Mouse (Mus musculus): ENCODE results near the gene Fbxl20. TPM values are rescaled to one million over a fixed set of nuclear protein-coding genes. Genes with fewer than 3 reads are reported as not detected.
"Not testable (repeated sequence)": the region's sequence is repeated elsewhere in the genome, so short reads cannot be mapped to it uniquely, and the experiment has no call there.

The Fbxl20 gene
- 29.5 and 29.9 TPM in 2 replicates for polyA plus RNA-seq (2016; fragmentation: Nextera tagmentation; extraction: Ambion mirVana)

DNA sequence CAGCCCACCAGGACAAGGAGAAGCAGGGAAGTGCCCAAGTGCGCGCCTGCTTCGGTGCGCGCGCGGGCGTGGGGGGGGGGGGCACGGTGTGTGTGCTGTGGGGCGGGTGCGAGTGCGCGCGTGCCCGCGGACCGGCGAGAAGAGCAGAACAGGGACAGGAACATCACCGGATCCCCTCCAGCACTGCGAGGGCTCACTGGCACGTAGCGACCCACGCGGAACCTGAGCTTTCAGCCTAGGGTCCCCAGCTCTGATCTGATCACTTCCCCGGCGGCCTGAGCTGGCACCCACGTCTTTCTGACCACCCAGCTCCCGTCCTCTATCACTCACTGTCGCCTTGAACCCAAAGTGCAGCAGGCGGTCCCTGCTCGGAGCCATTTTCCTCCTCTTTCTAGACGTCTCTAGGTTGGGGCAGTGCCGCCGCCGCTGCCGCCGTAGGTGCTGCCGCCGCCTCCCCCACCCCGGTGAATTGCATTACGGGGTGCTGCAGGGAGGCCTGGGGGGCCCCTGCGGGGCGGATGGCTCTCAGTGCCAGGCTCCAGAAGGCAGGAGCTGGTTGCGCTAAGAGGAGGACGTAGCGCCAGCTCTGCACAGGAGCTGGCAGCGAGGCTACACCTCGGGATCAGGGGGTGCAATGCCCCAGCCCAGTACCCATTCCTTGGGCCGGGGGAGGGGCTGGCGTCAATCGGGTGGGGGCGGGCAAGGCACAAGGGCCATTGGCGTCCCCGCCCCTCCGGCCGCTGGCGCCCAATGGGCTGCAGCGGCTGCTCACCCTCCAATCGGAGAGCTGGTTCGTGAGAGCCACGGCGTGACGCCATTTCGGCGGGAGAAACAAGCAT, at the start of gene Fbxl20:
Gene Fbxl20 (minus strand): TSS at position 618 of the 839 bp plus-strand sequence.
- Histone ChIP-seq H3K27me3 (no peaks in the 10 kb centered on the region), H3K4me2 (peak within 1 kb of the TSS; percentile 81), H3K4me3 (replicated peaks) (peak within 1 kb of the TSS; percentile 96), H3K27ac (peak within 1 kb of the TSS; percentile 93), H3K36me3 (replicated peaks) (peaks cover 8% of the 10 kb centered on the region), H3K9me3 (no peaks in the 10 kb centered on the region), H3K4me1 (peaks cover 24% of the 10 kb centered on the region), H3K9ac (peak within 1 kb of the TSS; percentile 93)
- ATAC-seq (ENCODE audit: low FRiP score): peak; percentile 89
- WGBS: under 1% methylated on average over 57 of the region's 65 CpGs

DNA sequence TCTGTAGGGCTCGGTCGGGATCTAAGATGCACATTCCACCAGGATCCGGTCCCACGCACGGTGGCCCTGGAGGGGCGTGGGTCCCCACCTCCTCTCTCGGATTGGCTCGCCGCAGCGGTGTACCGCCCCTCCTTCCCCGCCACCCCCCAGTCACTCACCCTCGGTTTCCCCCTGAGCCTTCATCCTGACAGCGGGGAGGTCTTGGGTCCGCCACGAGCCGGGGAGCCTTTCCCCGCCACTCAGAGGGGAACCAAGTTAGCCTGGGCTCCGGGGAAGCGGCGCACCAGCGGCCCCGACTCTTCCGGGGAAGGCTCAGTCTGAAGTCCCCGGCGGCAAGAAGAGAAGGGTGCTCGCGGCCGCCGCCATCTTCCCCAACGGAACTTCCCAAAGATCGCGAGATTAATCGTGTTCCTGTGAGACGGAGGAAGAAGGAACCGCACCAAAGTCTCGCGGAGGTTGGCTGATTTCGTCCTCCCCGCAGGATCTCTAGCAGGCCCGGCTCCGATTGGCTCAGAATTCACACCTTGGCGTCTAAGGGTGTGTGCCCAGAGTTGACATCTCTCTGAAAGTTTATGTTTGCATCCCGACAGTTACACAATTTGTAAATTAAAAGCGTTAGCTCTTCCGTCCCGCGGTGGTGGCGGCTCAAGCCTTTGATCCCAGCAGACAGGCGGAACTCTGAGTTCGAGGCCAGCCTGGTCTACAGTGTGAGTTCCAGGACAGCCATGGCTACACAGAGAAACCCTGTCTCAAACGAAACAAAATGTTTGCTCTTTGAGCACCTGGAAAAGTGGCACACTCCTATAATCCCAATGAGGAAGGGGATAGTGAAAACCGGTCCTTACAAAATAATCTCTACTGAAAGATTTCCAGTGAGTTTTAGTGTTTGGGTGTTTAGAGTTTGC, 43.0 kb upstream of the Fbxl20 start, which contains the start of gene Med1:
Gene Med1 (minus strand): TSS at position 393 of the 905 bp plus-strand sequence.
- peaks cover 17% of the 10 kb centered on the region for H3K36me3 ChIP-seq (replicated peaks)
- WGBS: under 1% methylated on average over 51 of the region's 53 CpGs
- peaks cover 14% of the 10 kb centered on the region for H3K4me1 ChIP-seq
- H3K9me3 ChIP-seq: no peaks in the 10 kb centered on the region
- peak within 1 kb of the TSS; percentile 80 for H3K9ac ChIP-seq
- peaks cover 2% of the 10 kb centered on the region; the same call in 1 of the 2 replicates for H3K27me3 ChIP-seq
- H3K4me2 ChIP-seq: peak within 1 kb of the TSS; percentile 72
- H3K27ac ChIP-seq: peak within 1 kb of the TSS; percentile 93
- ATAC-seq (ENCODE audit: low FRiP score): peak; percentile 95
- H3K4me3 ChIP-seq (replicated peaks): peak within 1 kb of the TSS; percentile 82

DNA sequence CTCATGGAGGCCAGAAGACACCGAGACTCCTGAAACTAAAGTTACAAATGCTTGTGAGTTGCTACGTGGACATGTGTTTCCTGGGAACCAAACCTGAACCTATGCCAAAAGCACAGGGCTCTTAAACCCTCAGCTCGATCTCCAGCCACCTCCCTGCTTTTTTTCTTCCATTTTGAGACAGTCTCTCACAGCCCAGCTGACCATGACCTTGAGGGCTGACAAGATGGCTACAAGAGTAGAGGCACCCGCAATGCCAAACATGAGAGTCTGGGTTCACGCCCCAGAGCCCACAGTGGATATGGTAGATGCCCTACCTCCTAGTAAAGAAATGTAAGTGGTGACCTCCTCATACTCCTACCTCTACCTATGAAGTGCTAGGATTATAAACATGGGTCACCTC, 40.6 kb upstream of the Fbxl20 start:
- Histone ChIP-seq H3K4me2 (no peak overlapping the region), H3K27me3 (no peaks in the 10 kb centered on the region), H3K9ac (no peak overlapping the region), H3K36me3 (replicated peaks) (peaks cover 37% of the 10 kb centered on the region), H3K9me3 (no peaks in the 10 kb centered on the region), H3K4me1 (peaks cover 14% of the 10 kb centered on the region), H3K27ac (no peak overlapping the region), H3K4me3 (replicated peaks) (no peak overlapping the region)
- WGBS: 96% methylated on average over 5 of the region's 5 CpGs
- ATAC-seq (ENCODE audit: low FRiP score): no peak

DNA sequence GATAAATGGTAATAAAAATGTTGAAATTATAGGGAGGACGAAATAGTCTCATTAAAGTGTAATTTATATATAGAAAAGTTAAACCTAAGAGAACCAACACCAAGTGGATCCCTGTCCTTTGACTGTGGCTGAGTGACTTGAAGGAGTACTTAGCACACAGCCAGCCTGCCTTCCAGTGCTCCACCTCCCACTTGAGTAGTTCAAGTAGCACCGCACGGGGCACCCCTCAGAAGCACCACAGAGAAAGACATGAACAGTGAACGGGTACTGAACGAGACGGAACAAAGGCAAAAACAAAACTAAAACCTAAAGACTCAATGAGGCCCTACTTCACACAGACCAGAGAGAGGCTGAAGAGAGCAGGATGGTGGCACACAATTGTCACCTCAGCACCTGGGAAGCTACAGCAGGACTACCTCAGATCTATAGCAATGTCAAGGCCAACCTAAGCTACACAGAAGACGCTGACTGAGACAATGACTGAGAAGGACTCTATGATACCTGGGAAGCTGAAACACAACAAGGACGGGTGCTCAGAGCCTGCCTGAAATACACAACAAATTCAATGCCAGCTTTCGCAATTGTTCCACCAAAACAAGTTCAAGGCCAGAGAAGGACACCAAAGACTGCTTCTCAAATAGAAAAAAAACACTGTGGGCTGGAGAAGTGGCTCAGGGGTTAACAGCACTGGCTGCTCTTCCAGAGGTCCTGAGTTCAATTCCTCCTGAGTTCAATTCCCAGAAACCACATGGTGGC, 37.6 kb upstream of the Fbxl20 start:
- WGBS: 92% methylated on average over 9 of the region's 9 CpGs
- Histone ChIP-seq H3K4me2 (no peak overlapping the region), H3K9me3 (no peaks in the 10 kb centered on the region), H3K36me3 (replicated peaks) (peaks cover 64% of the 10 kb centered on the region), H3K9ac (no peak overlapping the region), H3K4me1 (peaks cover 9% of the 10 kb centered on the region), H3K27me3 (no peaks in the 10 kb centered on the region), H3K4me3 (replicated peaks) (no peak overlapping the region), H3K27ac (no peak overlapping the region)
- ATAC-seq (ENCODE audit: low FRiP score): no peak

DNA sequence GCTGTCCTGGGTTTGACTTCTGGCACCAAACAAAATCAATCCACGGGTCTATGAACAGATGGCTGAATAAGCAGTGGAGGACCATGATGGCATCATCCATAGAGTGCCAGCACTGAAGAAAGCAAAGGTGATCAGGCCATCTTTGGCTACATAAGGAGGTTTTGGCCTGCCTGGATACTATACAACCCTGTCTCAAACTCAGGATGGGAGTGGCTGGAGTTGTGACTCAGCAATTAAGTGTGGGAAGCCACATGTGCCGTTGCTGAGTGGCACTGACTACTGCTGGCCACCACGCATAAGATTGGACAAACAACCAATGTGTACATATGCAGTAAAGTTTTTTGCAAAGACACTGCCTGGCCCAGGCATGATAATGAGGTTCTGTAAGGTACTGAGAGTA, 31.9 kb upstream of the Fbxl20 start:
- WGBS: 94% methylated on average over 3 of the region's 3 CpGs
- not testable (repeated sequence) for ATAC-seq (ENCODE audit: low FRiP score); H3K4me1 ChIP-seq; H3K4me3 ChIP-seq (replicated peaks); H3K9me3 ChIP-seq; H3K4me2 ChIP-seq; H3K9ac ChIP-seq; H3K27ac ChIP-seq; H3K27me3 ChIP-seq
- H3K36me3 ChIP-seq (replicated peaks): peaks cover 84% of the 10 kb centered on the region

DNA sequence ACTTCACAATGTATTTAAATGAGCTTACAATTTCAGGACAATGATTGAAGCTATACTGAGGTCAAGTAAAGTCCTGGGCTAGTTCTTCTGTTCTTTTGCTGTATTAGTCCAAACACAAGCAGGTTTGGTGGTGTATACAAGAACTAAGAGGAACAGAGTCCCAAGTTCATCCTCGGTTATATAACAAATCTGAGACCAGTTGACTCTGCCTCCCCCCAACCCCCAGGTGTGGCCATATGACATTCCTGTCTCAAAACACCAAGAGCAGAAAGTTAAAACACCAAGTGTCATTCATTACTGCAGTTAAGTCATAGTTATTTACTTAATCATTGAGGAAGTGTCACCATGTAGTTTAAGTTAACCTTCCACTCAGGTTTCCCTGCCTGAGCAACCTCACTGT, 18.2 kb upstream of the Fbxl20 start:
- no peak overlapping the region for H3K9ac ChIP-seq
- no peaks in the 10 kb centered on the region for H3K9me3 ChIP-seq
- H3K36me3 ChIP-seq (replicated peaks): peaks cover 79% of the 10 kb centered on the region
- no peaks in the 10 kb centered on the region for H3K4me1 ChIP-seq
- 91% methylated on average over 1 of the region's 1 CpGs for WGBS
- H3K4me2 ChIP-seq: no peak overlapping the region
- no peak overlapping the region for H3K4me3 ChIP-seq (replicated peaks)
- ATAC-seq (ENCODE audit: low FRiP score): no peak
- H3K27me3 ChIP-seq: no peaks in the 10 kb centered on the region
- no peak overlapping the region for H3K27ac ChIP-seq

DNA sequence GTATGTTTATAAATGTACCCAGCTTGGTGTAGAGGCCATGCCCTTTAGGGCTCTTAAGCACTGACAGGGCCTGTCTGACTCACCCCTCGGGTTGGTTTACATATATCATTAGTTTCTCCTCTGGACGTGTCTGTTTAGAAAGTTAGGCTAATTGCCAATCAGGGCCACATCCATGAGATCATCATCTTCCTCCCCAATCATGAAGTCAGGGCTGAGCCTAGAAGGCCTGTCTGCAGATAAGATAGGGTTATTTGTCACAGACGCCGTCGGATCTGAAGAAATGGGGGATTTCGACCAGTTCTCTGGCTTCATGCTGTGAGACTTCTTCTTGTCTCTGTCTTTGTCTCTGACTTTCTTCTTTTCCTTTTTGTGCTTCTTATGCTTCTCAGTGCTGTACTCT, 4.9 kb upstream of the Fbxl20 start:
- no peak overlapping the region for H3K4me2 ChIP-seq
- H3K9ac ChIP-seq: no peak overlapping the region
- no peak overlapping the region for H3K27ac ChIP-seq
- no peaks in the 10 kb centered on the region for H3K9me3 ChIP-seq
- H3K4me1 ChIP-seq: no peaks in the 10 kb centered on the region
- peaks cover 53% of the 10 kb centered on the region for H3K36me3 ChIP-seq (replicated peaks)
- H3K4me3 ChIP-seq (replicated peaks): no peak overlapping the region
- H3K27me3 ChIP-seq: no peaks in the 10 kb centered on the region
- ATAC-seq (ENCODE audit: low FRiP score): no peak
- 91% methylated on average over 6 of the region's 6 CpGs for WGBS

DNA sequence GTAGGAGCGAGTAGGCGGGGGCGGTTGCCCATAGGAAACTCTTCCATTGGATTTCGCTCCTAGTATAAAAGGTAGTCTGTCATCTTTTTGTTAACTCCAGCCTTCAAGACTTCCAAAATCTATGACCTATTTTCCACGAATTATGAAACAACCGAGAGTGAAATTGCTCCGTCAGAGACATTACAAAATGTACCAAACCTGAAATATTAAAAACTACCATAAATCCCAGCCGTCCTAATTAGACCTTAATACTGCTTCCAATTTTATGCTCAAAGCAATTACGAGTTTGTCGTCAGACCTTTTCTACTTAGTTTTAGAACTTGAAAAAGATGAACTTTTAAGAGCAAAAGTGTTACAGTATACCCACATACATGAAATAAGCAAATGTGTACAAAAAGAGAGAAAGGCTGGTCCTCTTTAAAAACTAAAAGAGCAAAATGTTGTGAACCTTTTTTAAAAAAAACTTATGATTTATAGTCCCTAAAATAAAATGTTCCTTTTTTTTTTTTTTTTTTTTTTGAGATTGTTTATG, 488 bp upstream of the Fbxl20 start:
- Histone ChIP-seq H3K4me1 (peaks cover 21% of the 10 kb centered on the region), H3K4me2 (peak overlapping the region; percentile 81), H3K4me3 (replicated peaks) (peak overlapping the region; percentile 96), H3K9me3 (no peaks in the 10 kb centered on the region), H3K9ac (no peak overlapping the region), H3K36me3 (replicated peaks) (peaks cover 15% of the 10 kb centered on the region), H3K27ac (no peak overlapping the region), H3K27me3 (no peaks in the 10 kb centered on the region)
- WGBS: 13% methylated on average over 10 of the region's 10 CpGs
- ATAC-seq (ENCODE audit: low FRiP score): no peak

DNA sequence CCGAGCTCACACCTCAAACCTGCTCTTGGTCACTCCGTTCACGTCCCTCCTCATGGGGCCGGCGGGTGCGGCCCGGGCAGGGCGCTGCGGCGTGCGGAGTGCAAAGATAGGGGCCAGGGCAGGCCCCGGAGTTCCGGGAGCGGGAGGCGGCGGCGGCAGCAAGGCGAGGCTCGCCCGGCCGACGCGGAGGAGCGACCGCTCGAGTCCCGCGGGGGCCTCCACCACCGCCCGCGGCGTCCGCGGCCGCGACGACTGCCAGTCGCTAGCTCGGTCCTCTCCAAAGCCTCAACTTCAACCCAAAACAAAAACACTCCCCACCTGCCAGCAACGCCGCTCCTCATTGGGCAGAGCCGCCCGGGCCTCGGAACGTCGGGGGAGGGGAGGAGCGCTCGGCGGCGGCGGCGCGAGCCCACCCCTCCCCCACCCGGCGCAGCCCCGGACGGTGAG, 876 bp downstream of the Fbxl20 start:
- peak; percentile 91 for ATAC-seq (ENCODE audit: low FRiP score)
- H3K27ac ChIP-seq: peak overlapping the region; percentile 93
- H3K4me2 ChIP-seq: peak overlapping the region; percentile 81
- peak overlapping the region; percentile 93 for H3K9ac ChIP-seq
- H3K36me3 ChIP-seq (replicated peaks): 0 out of 2 replicates have a peak, but pooled peaks cover 4% of the 10 kb centered on the region
- H3K4me1 ChIP-seq: peaks cover 24% of the 10 kb centered on the region
- no peaks in the 10 kb centered on the region for H3K27me3 ChIP-seq
- no peaks in the 10 kb centered on the region for H3K9me3 ChIP-seq
- WGBS: under 1% methylated on average over 37 of the region's 57 CpGs
- peak overlapping the region; percentile 96 for H3K4me3 ChIP-seq (replicated peaks)

DNA sequence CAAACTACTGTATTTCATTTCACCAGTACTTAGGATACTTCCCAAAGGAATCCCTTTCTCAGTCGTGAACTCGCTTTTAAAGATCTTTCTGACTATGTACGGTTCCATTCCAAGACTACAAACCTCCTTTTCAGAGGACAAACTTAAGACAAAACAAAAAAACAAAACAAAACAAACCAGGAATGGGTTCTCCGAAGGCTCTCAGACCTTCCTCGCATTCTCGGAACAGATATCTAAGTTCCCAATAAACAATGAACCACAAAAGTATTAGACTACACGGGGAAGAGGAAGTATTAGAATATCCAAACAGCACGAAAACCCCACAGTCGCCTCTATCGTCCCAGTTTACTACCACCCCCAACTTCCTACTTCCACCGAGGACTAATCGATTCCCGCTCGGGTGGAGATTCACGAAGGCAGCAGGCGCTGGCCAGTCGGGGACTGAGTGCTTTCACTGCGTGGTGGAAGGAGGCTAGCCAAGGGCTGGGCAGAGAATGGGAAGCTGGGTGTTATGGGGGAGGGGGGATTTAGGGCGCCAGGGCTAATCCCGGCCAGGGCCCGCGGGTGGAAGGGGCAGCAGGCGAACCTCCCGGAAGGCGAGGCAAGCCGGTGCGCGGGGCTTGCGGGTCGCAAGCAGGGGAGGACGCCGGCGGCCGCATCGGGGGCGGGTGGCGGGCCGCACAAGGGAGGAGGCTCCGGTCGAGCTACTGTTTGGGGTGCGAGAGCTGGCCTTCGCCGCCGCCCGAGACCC, 1.5 kb downstream of the Fbxl20 start:
- H3K9me3 ChIP-seq: no peaks in the 10 kb centered on the region
- 3% methylated on average over 42 of the region's 45 CpGs for WGBS
- peak overlapping the region; percentile 93 for H3K27ac ChIP-seq
- peak overlapping the region; percentile 96 for H3K4me3 ChIP-seq (replicated peaks)
- ATAC-seq (ENCODE audit: low FRiP score): peak; percentile 22; the same call in 1 of the 2 replicates
- H3K4me2 ChIP-seq: peak overlapping the region; percentile 81
- peak overlapping the region; percentile 93 for H3K9ac ChIP-seq
- H3K36me3 ChIP-seq (replicated peaks): 0 out of 2 replicates have a peak, but pooled peaks cover under 1% of the 10 kb centered on the region
- peaks cover 24% of the 10 kb centered on the region for H3K4me1 ChIP-seq
- no peaks in the 10 kb centered on the region for H3K27me3 ChIP-seq

DNA sequence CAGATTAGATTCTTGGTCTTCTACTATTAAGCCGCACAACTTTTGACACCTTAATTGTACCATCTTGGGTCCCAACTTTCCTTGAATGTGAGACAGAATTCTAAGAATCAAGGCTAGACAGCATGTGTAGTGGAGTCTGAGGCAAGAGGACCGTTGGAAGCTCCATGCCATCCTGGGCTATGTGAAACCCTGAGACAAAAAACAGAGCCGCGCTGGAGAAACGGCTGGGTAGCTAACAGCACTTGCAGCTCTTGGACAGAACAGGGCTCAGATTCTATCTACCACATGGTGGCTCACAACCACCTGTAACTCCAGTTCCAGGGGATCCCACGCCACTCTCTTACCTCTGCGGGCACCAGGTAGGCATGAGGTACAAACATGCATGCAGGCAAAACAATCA, 4.3 kb downstream of the Fbxl20 start:
- Histone ChIP-seq H3K27ac (no peak overlapping the region), H3K36me3 (replicated peaks) (no peaks in the 10 kb centered on the region; the same call in 1 of the 2 replicates), H3K4me3 (replicated peaks) (no peak overlapping the region), H3K9me3 (no peaks in the 10 kb centered on the region), H3K4me1 (peaks cover 24% of the 10 kb centered on the region), H3K9ac (no peak overlapping the region), H3K4me2 (no peak overlapping the region), H3K27me3 (no peaks in the 10 kb centered on the region)
- 82% methylated on average over 7 of the region's 7 CpGs for WGBS
- ATAC-seq (ENCODE audit: low FRiP score): no peak
